Mouse (Mus musculus): Measurements from ENCODE around the gene Pomc.
A peak's percentile ranks its signal among the peaks of the same experiment; 100 is the strongest.

Pomc gene

GRCm38 (mm10) chr12:3954651-3955050 is at the start of gene Pomc:
Gene Pomc (plus strand): TSS chr12:3954951.
- no peak for DNase-seq (ENCODE audit: low spot score in 2 of 2)

DNA sequence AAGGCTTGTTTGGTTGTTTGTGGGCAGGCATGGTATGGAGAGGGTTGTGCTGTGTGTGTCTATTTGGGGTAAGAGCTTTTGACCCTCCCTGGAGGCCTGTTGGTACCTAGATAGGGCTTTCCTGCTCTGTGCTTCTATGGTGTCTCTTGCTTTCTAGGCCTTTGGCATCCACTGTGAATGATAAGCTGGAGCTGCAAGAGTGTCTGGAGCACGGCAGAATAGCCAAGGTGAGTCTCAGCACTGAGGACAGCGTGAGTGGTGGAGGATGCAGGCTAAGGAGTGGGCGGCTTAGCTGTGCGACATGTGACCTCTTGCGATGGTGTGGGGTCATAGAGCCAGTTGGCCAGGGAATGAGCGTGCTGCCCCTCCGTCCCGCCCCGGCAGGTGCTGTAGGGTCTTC is 49.3 kb upstream of the Pomc start:
- no peak for DNase-seq (ENCODE audit: low spot score in 2 of 2)

DNA sequence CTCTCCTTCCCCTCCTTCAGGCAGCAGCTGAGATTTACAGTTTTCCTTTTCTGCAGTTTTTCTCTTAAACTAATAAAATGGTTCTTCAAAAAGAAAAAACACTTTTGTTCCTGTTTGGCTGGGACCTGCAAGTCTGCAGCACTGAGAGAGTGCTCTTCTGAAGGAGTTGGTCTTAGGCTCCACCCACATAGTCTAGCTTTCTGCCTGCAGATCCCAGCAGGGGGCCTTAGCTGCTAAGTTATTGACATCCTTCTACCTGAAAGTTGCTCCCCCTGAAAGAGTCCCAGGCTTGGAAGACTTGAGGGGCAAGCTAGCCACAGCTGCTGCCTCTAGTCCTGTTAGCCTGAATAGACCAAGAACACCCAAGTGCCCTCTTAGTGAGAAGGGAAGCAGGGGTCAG is 48.4 kb upstream of the Pomc start:
- DNase-seq (ENCODE audit: low spot score in 2 of 2): no peak

- no peak for DNase-seq (ENCODE audit: low spot score in 2 of 2)
Observed at GRCm38 (mm10) chr12:3907008-3907407, 47.7 kb upstream of the Pomc start.

GRCm38 (mm10) chr12:3907418-3907817 is 47.3 kb upstream of the Pomc start:
- DNase-seq (ENCODE audit: low spot score in 2 of 2): no peak

DNA sequence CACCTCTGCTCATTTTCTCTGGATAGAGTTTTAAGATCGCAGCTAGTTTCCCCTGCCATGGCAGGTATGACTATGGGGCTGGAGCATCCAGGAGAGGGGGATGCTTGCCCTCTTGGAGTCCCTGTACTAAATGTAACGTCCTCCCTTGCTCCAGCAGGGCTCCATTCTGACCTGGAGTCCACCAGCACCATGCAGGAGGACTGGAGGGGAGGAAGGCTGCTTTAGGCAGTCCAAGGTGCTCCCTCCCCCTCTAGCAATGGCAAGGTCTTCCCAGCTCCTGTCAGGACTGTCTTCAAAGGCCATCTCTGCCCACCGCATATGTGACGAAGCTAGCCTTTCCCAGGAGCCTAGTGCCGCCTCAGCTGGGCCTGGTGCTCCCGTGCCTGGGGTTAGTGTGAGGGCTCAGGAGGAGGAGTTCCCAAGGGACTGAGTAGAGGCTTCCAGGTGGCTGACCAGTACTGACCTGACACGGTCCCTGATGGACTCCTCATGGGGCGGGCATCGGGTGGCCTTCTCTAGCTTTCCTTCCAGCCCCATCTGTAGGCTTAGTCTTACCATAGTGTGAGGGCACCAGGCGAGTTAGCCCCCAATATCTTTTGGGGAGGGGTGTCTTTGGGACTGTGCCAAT is 44.2 kb upstream of the Pomc start:
- no peak for DNase-seq (ENCODE audit: low spot score in 2 of 2)

DNA sequence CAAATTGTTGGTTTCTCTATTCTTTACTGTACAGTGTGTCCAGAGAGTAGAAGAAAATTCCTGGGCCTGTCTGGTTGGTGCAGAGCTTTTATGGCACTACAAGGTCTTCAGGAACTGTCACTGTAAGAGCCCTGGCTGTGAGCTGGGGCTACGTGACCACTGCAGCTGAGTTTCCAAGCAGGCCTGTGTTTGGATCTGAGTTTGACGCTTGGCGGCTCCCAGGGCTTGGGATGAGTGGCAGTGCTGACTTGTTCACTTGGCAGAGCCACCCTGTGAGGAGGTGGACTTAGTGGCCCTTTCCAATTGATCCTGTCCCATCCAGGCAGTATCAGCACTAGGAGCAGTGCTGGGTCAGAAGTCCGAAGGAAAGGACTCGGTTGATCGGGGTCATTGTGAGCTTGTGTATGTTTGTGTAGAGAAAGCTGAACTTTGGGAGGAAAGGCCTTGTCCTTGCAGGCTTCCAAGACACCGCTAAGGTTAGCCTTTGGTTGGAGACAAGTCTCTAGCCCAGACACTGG is 42.9 kb upstream of the Pomc start:
- no peak for DNase-seq (ENCODE audit: low spot score in 2 of 2)

DNA sequence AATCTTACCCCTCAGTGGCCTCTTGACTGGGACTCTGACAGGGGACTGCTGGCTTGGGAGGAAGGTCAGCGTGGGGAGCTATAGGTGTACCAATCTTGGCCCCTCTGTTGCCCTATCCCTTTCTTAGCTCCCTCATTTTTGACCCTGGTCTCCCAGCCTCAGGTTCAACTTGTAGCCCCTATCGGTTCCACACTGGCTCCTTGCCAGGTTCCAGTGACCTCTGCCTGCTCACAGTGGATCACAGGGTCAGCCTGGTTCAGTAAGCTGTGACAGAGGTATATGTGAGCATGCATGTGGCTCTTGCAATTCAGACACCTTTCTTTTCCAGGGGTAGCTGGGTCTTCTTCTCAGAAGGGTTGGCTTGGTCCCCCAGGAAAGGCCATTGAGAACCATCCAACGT is 38.9 kb upstream of the Pomc start:
- DNase-seq (ENCODE audit: low spot score in 2 of 2): no peak

GRCm38 (mm10) chr12:3917668-3918341 is 36.9 kb upstream of the Pomc start:
- DNase-seq (ENCODE audit: low spot score in 2 of 2): no peak

DNA sequence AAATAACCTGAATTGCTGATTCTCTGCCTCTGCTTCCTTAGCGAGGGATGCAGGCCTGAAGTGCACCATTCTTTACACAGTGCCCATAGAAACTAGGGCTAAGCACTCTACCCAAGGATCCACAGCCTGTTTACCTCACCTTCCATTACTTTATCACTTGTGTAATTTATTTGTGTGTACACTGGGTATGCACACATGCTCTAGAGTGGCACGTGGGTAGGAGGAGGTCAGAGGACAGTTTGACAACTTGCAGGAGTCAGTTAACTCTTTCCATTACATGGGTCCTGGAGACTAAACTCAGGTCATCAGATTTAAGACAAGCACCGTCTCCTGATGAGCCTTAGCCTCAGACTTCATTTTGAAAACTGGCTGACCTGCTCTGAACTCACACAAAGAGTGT is 36.2 kb upstream of the Pomc start:
- DNase-seq (ENCODE audit: low spot score in 2 of 2): no peak

GRCm38 (mm10) chr12:3919423-3919822 is 35.3 kb upstream of the Pomc start:
- DNase-seq (ENCODE audit: low spot score in 2 of 2): no peak

- DNase-seq (ENCODE audit: low spot score in 2 of 2): no peak
Observed at GRCm38 (mm10) chr12:3926127-3926526, 28.6 kb upstream of the Pomc start.

DNA sequence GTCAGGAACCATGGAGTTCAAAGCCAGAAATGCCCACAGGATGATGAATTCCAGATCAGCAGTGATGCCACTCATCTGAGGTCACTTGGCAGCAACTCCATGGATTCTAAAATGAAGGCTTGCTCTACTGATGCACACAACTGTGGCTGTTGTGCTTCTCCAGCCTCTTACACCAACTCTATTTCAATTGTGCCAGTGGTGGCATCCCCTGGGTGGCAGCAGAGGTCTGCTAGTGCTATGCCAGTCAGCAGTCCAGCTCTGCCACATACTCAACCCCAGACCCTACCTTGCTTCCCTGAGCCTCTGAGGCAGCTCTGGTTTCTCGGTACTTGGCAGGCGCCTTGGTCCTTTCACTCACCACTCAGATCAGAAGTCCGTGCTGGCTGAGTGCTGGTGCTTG is 25.9 kb upstream of the Pomc start:
- DNase-seq (ENCODE audit: low spot score in 2 of 2): no peak

- peak in 1 of 2 experiments; percentile 49 for DNase-seq (ENCODE audit: low spot score in 2 of 2)
Observed at GRCm38 (mm10) chr12:3930090-3930865, 24.5 kb upstream of the Pomc start.

DNA sequence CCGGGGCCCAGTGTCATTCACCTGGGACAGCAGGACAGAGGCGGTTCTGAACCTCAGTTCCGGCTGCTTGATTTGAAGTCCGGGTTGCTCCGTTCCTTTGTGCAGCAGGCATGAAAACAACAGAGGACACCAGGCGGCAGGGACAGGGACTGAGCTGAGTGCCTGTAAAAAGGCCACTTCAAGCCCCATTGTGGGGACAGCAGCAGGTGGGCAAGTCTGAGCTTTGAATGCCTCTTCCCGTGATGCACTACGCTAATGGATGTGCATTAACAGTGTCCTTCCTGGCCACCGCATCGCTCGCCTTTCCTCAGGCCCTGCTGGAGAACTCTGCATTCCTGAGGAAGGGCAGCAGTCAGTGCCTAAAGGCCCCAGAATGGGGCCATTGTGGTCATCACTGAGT is 12.7 kb upstream of the Pomc start:
- DNase-seq (ENCODE audit: low spot score in 2 of 2): no peak

DNA sequence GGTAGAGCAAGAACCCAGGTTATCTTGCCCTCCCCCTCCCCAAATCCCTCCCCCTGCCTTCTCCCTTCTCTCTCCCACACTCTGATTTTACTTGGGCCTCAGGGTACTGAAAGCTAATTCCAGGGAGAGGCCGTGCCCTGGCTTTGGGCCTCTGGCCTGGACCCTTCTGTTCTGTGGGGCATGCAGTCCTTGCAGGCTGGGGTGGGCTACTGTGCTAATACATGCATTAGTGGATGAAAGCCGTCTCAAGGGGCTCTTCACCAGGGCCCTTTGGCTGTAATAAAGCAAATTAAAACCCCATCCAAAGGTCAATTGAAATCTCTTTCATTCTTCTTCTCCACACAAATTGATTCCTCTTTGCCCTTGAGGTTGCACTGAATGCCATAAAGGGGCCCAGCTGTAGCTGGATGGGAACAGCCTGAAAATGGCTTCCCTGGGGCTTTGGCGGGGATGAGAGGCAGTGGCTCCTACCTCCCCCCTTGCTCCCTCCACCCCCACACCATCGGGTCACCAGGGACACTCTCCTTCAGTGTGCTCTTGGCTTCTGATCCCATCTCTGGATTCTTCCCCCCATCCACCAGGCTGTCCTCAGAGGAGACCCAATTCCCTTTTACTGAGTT is 10.2 kb upstream of the Pomc start:
- no peak for DNase-seq (ENCODE audit: low spot score in 2 of 2)

DNA sequence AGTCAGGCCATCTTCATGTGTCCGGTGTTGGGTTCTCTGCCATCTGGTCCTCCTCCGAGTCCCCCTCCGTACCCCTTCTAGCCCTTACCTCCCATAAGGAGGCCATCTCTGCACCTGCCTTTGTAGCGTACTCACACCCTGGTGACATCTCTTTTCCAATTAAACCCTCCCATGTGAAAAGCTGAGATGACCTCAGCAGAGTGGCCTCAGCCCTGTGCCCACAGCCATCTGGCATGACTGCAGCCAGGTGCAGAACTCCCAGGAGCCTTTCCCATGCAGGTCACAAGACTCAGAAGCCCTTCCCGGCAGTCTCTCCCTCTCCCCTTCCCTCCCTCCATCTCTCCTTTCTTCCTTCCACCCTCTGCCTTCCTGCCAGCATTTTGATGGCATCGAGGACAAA is 7.2 kb upstream of the Pomc start:
- DNase-seq (ENCODE audit: low spot score in 2 of 2): no peak

DNA sequence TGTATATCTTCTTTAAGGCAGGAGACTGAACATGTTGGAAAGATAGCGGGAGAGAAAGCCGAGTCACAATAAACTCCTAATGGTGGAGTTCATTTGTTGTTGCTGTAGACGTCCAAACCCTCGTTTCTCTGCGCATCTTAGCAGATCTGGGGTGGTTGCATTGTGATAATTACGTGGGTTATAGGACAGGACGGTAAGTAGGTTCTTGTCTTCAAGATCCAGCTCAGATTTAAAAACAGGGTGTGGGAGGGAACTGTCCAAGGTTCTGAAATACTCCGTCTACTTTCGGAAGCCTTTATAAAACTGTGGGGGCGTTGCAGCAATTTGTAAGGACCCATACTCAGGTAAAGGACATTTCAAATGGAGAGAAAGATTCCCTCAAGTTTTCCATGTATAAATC is 620 bp downstream of the Pomc start:
- no peak for DNase-seq (ENCODE audit: low spot score in 2 of 2)

GRCm38 (mm10) chr12:3956351-3956750 is 1.6 kb downstream of the Pomc start:
- DNase-seq (ENCODE audit: low spot score in 2 of 2): no peak

GRCm38 (mm10) chr12:3959791-3960543 is 5.2 kb downstream of the Pomc start:
- peak; percentile 78 to 84 for DNase-seq (ENCODE audit: low spot score in 2 of 2)

GRCm38 (mm10) chr12:3960553-3960952 is 5.8 kb downstream of the Pomc start:
- no peak for DNase-seq (ENCODE audit: low spot score in 2 of 2)

DNA sequence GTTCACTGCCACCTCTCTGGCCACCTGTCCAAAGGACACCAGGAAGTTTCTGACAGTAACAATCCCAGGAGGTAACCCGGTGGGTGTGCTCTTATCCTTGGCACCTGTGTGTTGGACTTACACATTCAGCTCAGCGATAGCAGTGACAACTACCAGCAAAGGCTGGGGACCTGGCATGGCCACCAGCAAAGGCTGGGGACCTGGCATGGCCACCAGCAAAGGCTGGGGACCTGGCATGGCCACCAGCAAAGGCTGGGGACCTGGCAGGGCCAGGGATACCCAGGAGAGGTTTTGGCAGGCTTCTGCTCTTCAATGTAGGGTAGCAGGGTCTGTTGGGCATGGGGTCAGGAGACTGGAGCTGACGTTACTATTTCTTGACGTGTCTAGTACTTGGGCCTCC is 12.4 kb downstream of the Pomc start:
- DNase-seq (ENCODE audit: low spot score in 2 of 2): no peak

Measured in frontal cortex, postnatal 10 days (tissue).